Mouse (Mus musculus) right cerebral cortex, adult 2 months (tissue): ENCODE results near the gene Tmem44.
A peak's percentile ranks its signal among the peaks of the same experiment; 100 is the strongest.

ENCODE experiments used
- DNase-seq, 2 experiments: peaks; one replicate each; pipeline ENCODE4 v3.0.0; 2021 to 2022; ENCODE audit warnings: low spot score in 2 of 2

Gene Tmem44

DNA sequence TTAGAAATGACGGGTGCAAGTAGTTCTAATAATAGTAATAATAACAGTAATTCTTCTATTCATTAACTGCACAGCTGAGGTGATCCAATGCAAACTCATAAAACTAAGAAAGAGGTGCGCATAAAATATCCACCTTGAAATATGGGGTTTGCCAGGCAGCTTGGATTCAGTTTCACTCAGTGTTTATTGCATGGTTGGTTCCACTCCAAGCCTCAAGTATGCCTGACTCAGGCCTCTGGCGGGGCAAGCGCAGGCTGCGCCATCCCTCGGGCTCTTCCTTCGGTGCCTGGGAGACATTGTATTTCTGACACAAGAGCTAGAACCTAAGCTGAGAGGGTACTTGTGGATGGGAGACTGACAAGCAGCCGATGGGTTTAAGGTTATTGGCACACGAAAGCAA, 32.0 kb downstream of the Tmem44 start:
- DNase-seq: no peak

DNA sequence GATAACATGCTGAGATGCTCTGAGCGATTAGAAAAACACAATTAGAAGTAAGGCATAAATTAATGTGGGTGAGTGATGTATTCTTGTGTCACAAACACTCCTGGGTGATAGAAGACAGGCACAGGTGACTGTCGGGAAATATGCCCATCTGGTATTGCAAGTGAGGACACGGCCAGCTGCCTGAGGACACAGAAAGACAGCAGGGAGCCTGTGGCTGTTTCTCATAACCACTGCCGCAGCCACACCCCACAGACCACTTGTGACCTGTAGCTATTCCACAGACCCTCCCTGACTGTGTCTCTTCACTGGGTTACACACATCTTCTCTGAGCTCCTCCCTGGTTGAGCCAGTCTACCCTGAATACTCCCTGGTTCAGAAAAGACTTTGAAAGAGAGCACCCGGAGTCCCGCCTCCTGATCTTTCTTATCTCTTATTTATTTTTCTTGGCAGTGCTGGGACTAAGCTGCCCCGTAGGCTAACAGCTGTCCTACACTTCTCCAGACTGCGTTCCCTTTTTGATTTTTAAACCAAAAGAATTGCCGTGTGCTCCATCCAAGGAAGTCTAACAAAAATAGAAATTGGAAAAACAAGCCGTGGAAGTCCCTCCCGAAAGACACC, 32.9 kb downstream of the Tmem44 start:
- no peak for DNase-seq

DNA sequence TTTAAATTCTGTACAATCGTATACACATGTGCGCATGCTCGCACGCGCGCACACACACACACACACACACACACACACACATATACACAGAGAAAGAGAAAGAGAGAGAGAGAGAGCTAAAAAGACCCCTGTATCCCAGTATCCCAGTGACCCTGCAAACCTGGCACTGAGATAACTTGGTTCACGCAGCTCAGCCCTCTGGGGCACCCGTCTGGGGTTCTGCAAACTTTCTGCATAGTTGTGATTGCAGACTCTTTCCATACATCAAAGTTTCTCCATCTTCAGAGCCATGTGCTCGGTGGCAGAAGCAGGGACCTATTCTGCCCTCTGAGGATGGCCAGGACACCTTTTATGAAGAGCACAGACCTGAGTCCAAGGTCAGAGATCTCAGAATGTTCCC, 33.6 kb downstream of the Tmem44 start:
- DNase-seq: no peak

DNA sequence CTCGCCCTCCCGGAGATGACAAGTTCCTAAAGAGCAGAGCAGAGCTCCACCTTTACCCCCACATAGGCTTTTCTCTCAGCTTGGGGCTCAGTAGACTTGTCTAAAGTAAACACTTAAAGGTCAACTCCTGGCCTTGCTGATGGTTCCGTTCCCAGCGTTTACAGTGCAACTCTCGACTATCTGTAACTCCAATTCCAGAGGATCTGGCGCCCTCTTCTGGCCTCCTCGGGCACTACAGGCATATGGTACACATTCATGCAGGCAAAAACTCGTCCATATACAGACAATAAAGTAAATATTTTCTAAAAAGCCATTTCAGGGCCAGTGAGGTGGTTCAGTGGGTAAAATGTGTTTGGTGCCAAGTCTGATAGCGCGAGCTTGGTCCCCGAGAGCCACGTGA, 35.2 kb downstream of the Tmem44 start:
- no peak for DNase-seq

DNA sequence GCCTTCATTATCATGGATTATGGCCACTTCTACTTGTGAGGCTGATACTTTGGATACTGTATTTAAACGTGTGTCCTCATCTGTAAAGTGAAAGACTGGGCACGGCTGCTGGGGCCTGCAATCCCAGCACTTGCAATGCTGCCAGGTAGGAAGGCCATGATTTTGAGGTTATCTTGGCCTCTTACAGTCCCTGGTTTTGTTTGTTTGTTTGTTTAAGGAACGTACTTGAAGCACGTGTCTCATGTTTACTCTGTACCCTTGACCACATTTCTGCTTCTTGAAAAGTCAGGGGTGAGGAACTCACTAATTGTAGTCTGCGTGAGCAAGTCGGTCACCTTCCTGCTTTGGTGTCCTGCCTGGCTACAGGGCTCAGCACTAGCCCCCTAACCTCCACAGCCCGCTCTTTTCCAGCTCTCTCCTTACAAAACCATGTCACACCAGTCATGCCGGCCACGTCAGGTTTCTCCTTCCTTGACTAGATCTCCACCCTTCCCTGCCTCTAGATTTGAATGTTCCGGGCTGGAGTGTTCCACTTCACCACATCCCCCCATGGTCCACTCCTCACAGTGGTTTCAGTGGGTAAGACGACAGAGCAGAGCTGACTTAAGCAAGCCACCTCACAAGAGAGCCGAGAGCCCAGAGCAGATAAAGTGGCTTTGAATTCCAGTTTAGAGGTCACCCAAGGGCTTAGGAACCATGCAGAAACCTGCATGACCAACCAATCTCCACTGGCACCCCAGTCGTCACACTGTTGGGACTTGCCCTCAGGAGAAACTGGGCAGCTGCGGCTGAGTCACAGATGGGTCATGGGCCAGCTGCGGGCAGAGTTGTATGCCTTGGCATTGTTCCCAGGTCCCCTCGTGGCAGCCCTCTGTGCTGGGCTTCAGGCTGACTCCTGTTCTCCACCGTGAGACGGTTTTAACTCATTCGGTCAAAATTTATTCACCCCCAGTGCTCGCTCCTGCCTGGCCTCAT, 37.3 kb downstream of the Tmem44 start:
- no peak for DNase-seq

DNA sequence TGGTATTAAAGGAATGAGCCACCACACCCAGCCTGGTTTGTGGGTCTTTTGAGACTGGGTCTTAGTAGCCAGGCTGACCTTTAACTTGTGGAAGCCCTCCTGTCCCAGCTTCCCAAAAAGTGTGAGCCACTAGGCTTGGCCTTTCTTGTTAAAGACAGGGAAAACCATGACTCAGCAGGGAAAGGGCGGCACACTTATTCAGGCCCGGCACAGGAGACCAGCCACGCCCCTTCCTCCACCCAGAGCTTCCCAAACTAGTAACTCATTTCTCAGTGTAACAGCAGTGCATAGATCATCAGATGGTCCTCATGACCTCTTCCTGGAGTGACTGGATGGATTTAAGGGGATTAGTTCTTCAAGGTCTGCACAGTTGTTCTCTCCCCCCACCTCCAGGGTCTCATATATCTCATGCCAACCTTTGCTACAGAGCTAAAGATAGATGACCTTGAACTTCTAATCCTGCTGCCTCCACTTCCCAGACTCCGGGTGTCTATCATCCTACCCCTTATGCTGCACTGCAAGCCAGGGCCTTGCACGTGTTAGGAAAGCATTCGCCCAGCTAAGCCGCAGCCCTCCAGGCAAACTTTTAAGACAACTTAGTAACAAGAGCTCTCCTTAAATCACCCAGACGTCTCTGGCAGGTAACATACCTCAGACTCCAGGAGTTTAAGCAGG, 38.1 kb downstream of the Tmem44 start:
- no peak for DNase-seq

DNA sequence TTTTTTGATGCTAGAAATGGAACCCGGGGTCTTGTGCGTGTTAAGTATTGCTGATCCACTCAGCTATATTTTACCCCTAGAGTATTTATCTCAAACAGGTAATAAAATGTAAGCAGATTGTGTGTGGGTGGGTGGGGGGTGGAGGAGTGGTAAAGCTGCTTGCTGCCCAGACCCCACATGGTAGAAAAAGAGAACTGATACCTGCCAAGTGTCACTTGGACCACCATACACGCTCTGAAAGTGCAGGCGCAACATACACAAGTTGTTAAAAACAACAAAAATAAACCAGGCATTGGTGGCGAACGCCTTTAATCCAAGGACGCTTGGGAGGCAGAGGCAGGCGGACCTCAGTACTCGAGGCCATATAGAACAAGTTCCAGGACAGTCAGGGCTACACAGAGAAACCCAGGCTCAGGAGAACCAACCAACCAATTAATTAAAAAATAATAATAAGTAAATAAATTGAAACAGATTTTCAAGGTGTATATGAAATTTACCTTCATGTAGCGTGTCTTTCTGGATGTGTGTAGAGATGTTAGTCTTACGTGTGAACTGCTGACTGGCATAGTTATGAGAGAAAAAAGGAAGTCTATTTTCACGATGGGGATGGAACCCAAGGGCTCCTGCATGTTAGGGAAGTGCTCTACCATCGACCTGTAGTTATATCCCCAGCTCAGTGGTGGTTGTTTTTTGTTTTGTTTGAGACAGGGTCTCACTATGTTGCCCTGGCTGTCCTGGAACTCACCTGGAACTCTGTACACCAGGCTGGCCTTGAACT, 38.9 kb downstream of the Tmem44 start:
- DNase-seq: no peak

DNA sequence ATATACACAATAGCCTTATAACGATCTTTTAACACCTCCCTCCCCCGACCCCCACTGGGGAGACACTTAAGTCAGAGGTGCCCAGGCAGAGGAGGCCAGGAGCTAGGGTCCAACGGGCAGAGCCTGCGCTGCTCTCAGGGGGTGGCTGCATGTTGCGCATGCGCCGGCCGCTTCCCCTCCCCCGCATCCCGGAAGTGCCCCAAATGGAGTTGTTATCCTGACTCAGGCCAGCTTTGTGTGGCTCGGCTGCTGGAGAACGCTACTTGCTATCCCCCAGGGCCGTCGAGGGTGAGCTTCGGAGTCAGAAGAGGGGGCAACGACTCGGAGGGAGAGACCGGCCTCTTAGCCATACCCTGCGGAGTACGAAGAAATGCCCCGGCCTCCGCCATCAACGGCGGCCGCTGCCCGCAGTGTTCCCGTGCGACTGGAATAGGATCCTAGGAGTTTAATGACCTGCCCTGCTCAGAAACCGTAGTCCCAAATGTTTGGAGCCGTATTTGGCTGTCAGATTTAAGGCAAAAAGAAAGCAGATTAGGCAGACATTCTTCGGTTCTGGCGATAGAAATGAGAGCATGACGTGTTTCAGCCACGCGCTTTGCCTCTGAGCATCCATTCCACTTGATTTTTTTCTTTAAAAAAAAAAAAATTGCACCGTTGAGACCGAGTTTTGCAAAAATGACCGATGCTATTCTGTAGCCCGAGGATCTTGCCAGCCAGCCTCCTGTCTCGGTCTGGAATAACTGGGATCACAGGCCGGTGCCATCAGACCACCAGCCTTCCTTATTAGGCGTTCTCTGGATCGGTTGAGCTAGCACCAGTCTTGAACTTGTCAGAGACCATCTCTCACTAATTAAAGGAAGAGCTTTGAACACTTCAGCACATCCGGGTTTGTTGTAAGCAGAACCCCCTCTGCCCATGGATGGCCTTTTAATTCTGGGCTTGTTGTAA, 39.9 kb downstream of the Tmem44 start:
- DNase-seq: peak; percentile 84

DNA sequence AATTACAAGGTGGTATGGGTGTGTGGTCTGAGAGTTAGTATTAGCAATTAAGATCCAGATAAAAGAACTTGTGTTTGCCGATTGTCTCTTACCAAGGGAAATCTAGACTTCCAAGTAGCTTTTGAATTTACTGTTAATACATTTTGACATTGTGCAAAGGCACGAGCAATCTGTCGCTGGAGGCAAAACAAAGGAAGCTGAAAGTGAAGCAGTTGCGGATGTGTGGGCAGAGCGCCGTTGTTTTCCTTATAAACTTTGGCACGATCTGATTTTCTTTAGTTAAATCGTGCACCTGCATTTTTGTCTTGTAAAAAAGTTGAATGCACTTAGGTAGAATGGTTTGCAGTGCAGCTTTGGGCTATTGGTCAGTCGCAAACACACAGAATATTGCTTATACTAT, 40.6 kb downstream of the Tmem44 start:
- DNase-seq: no peak

DNA sequence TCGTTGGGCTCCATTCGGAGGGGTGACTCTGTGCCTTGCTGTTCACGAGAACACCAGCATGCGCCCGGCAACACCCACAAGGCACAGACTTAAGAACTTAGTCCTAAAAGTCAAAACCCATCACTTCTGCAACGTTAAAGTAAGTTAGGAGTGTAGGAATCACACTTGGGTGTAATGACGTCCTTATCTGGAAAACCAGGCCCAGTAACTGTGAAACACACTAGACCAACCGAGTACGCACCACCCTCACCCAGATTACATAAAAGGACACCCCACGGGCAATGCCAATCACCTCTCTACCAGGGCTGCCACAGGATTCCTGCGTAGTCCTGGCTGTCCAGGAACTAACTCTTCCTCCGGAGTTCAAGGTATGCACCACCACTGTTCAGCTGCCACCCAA, 41.3 kb downstream of the Tmem44 start:
- DNase-seq: no peak

DNA sequence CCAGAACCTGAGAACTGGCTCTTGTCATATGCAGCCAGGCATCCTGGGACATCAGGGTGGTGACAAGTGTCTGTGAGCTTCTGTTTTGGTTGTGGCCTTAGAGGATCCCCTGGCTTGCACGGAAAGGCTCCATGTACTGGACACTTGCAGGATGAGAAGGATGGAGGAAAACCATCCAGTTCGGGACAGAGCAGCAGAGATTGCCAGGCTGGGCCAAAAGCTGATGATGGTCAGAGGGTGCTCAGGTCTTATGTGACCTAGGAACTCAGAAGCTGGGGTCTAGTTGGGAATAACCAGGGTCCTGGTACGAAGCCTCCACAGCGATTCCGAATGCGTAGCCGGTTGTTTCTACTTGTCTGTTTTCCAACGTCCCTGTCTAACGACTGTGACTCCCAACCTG, 41.9 kb downstream of the Tmem44 start:
- no peak for DNase-seq

DNA sequence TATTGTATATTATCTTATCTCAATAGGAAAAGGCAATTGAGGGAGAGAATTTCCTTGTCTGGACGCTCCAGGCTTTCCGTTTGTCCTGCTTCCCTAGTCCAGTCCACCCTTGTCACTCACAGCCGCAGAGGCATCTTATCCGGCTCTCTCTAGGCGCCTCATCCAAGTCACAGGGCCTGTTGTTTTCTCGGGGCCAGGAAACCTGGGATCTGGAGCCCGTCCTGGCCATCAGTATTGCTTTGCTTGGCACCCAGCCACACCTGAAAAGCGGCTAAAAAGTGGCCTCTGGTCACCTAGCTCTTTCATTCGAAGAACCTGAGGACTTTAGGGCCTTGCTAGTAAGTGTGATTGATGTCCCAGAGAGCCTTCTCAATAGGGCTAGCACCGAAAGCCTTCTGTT, 43.5 kb downstream of the Tmem44 start:
- DNase-seq: no peak

DNA sequence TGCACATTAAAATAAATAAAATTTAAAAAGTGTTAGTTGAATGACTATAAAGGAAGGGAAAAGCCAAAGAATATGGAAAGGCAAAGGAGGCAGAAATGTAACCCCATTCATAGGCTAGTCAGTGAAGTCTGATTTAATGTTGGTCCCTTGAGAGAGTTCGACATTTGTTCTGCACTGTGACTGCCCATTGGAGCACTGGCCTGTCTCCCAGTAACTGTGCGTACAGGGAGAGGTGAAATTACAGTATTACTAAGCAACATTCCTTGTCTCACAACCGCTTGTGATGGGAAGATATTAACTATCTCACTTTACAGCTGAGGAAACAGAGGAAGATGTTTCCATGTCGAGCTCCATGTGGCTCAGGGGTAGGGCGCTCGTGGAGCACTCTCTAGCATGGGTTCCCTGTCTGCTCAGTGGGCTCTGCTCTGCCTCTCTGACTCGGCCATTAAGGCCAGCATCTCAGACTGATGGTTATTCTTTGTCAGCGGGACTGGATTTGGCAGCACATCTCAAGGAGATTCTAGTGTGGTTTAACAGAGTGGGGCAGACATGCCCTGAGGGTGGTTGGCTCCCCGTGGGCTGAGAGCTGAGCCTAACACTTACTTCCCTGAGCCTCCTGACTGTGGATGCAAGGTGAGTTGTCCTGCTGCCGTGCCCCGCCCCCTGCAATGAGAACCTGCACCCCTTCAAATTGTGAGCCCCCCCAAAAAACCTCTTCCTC, 45.2 kb downstream of the Tmem44 start:
- no peak for DNase-seq

DNA sequence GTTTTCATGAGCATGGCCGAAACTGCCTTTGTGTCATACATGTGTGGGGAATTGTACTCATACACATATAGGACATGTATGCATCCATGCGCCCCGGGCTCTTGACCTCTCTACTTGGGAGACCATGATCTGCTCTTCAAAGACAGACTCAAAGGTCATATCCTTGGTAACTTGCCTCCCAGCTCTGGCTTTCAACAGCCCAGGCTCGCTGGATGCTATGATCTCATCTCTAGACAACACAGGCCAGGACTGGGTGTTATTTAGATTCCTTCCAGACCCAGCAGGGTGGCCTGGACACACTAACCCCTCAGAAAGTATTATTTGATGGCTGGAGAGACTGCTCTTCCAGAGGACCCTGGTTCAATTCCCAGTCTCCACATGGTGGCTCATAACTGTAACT, 45.8 kb downstream of the Tmem44 start:
- DNase-seq: no peak

DNA sequence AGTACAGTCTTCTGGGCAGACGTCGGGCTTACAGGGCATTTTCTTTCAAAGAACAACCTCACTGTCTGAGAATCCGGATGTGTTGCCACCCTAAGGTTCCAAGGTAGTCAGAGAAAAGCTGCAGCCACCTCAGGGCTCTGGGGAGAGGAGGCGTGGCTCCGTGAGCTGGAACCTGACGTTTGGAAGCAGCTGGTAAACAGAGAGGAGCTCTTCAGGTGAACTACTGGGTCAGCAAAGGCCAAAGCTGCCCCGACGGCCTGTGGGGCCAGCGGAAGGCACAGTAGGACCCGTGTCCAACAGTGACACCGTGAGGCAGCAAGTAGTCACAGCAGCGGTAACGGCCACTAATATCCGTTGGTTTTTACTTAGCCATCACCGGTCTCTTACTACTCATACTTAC, 46.7 kb downstream of the Tmem44 start:
- peak; percentile 44 to 50 for DNase-seq

DNA sequence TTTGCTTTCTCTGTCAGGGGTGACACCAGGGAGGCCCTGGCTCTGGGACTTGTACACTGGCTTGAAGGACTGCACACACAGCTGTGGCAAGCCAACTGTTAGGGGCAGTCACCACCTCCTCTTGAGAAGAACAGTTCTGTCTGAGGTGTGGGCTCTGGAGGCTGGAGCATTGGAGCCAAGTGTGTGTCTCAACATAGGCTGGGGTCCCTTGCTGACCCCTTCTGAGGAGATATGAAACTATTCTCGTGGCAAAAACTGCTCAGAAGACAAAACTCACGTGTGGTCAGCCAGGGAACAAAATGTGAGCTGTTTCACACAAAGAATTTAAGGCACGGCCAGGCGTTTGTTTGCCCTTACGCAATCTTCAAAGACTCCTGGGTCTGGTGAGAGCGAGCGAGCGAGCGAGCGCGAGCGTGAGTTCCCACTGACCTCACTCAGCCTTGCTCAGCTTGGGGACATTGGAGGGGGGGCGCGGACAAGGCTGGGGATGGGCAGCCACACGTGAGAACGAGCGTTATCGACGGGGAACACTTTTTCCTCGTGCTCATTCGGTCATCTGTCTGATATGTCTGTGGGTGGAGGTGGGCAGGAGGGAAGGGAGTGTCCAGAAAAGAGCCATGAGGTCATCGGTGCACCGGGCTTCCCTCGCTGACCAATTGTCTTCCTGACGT, 48.3 kb downstream of the Tmem44 start:
- no peak for DNase-seq

DNA sequence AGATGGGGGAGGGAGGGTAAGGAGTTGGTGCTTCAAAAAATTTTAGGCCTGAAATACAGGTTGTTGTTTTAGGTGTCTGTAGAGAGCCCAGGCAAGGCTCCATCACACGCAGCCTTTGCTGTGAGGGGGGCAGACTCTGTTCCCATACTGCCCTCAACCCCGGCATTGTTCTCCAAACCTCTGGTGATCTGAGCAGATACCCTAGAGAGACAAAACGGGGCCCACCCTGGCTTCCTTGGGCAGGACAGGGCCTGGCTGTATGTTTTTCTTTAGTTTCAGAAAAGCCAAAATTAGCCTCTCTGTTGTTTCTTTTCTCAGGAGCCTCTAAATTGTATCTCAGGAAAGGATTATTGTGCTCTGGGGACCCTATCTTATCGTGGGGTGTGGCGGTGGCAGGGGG, 49.0 kb downstream of the Tmem44 start:
- DNase-seq: no peak

DNA sequence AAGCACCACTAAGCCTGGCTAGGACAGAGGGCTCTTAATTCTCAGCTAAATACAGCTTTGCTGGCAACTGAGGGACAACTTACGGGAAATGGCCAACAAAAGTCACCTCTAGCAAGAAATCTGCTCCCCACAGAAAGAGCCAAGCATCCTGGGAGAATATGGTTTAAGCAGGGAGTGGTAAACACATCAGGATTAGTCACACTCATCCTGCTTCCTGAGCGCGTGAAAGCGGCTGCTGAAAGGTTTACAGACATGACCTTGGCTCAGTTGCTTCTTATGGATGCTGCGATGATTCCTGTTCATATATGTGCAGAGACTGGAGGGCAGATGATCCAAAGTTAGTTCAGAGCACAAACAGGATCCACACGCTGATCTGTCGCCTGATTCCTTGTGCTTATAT, 50.4 kb downstream of the Tmem44 start:
- no peak for DNase-seq

DNA sequence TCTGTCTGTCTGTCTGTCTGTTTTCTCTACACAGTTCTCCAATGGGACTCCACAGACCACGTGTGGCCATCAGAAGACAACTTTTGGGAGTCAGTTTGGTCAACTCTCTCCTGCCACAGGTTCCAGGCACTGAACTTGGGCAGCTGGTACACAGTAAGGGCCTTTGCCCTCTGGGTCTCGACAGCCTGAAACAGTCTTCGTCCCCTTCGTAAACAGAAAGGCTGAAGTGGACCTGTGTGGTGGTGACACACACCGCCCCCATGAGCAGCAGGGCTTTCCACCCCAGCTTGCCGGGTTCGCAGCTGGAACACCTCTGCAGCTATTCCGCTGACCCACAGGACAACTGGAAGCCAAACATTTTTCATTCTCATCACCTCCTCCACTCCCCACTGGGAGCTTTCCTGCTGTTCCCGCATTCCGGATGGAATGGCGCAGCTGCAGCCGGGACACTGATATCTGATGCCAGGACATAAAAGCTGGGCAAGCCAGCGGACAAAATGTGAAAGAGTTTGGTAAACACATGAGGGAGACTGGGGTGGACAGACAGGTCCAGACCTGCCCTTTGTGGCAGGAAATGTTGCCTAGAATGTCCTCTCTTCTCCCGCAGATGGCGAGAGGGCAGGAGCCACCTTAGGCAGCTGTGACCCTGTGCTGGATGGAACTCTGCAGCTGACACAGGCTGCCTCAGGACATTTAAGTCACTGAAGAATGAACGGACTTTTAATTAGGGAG, 51.4 kb downstream of the Tmem44 start:
- DNase-seq: no peak
